Mouse (Mus musculus): ENCODE results near the gene Slc22a13. TPM values are rescaled to one million over a fixed set of nuclear protein-coding genes. Genes with fewer than 3 reads are reported as not detected.

Gene Slc22a13
- not detected for polyA plus RNA-seq (2012; fragmentation: generic; extraction: Trizol)

DNA sequence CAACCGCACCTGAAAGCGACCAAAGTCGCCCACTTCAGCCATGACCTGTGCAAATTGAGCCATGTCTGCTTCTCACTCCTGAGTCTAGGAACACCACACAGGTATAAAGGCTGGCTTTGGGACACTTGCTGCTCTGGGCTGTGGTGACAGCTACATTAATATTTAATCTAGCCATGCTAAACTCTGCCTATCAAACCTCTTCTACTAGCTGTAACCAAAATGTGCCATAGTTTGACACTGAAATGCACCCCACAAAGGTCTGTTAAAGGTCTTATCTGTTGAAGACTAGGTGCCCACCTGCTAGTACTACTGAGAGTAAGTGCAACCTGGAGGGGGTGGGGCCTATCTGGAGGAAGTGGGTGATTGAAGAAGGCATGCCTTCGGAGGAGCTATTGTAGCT lies at the start of gene Slc22a13:
TSS of gene Slc22a13 (minus strand) at position 101 of the 400 bp plus-strand sequence.
- Histone ChIP-seq H3K36me3 (ENCODE audit: control insufficient read depth, insufficient read depth) (no peaks in the 10 kb centered on the region), H3K79me2 (ENCODE audit: control insufficient read depth, insufficient read depth) (no peaks in the 10 kb centered on the region), H3K4me3 (no peak within 1 kb of the TSS), H3K4me2 (ENCODE audit: low read depth) (no peak within 1 kb of the TSS), H3K27me3 (ENCODE audit: control insufficient read depth, insufficient read depth, insufficient read length) (no peaks in the 10 kb centered on the region), H3ac (ENCODE audit: control insufficient read depth, insufficient read length) (no peak within 1 kb of the TSS)
- TF ChIP-seq REST (IDR thresholded peaks at IDR 0.05; ENCODE audit: insufficient read depth, insufficient read length): no peak
- TF ChIP-seq POLR2AphosphoS2 (IDR thresholded peaks at IDR 0.05; ENCODE audit: insufficient read length, low read depth): no peak
- TF ChIP-seq MYOD1 (IDR thresholded peaks at IDR 0.05; ENCODE audit: control insufficient read depth in 1 of 3, insufficient read length in 2 of 3, low read depth in 2 of 3): no peak
- TF ChIP-seq SRF (IDR thresholded peaks at IDR 0.05; ENCODE audit: control insufficient read depth, insufficient read length, low read depth): no peak
- TF ChIP-seq CEBPB (IDR thresholded peaks at IDR 0.05; ENCODE audit: insufficient read depth, poor library complexity, severe bottlenecking): no peak
- TF ChIP-seq E2F4 (IDR thresholded peaks at IDR 0.05; ENCODE audit: insufficient read depth): no peak
- TF ChIP-seq TCF3 (IDR thresholded peaks at IDR 0.05; ENCODE audit: insufficient read length, low read depth): no peak
- no peak for TF ChIP-seq TCF12 (IDR thresholded peaks at IDR 0.05; ENCODE audit: insufficient read depth, poor library complexity, severe bottlenecking)
- TF ChIP-seq MAX (IDR thresholded peaks at IDR 0.05; ENCODE audit: low read depth): no peak

GRCm38 (mm10) chr9:119258128-119258527 lies 49.2 kb upstream of the Slc22a13 start:
- TF ChIP-seq TCF3 (IDR thresholded peaks at IDR 0.05; ENCODE audit: insufficient read length, low read depth): no peak
- no peak for TF ChIP-seq CEBPB (IDR thresholded peaks at IDR 0.05; ENCODE audit: insufficient read depth, poor library complexity, severe bottlenecking)
- no peak for TF ChIP-seq MYOG (IDR thresholded peaks at IDR 0.05; ENCODE audit: control insufficient read depth in 1 of 3, insufficient read depth in 1 of 3, insufficient read length in 2 of 3, low read depth in 2 of 3)
- TF ChIP-seq POLR2A (IDR thresholded peaks at IDR 0.05; ENCODE audit: insufficient read length, low read depth): no peak
- no peak for TF ChIP-seq TCF12 (IDR thresholded peaks at IDR 0.05; ENCODE audit: insufficient read depth, poor library complexity, severe bottlenecking)
- no peak for TF ChIP-seq MAX (IDR thresholded peaks at IDR 0.05; ENCODE audit: low read depth)
- TF ChIP-seq E2F4 (IDR thresholded peaks at IDR 0.05; ENCODE audit: insufficient read depth): no peak
- TF ChIP-seq USF1 (IDR thresholded peaks at IDR 0.05; ENCODE audit: low read depth): no peak
- no peak for TF ChIP-seq SRF (IDR thresholded peaks at IDR 0.05; ENCODE audit: control insufficient read depth, insufficient read length, low read depth)
- TF ChIP-seq POLR2AphosphoS2 (IDR thresholded peaks at IDR 0.05; ENCODE audit: insufficient read length, low read depth): no peak
- no peak for TF ChIP-seq MYOD1 (IDR thresholded peaks at IDR 0.05; ENCODE audit: control insufficient read depth in 1 of 3, insufficient read length in 2 of 3, low read depth in 2 of 3)
- TF ChIP-seq REST (IDR thresholded peaks at IDR 0.05; ENCODE audit: insufficient read depth, insufficient read length): no peak
- no peak overlapping the region for H3K4me3 ChIP-seq
- H3K79me2 ChIP-seq (ENCODE audit: control insufficient read depth, insufficient read depth): no peaks in the 10 kb centered on the region
- H3K27me3 ChIP-seq (ENCODE audit: control insufficient read depth, insufficient read depth, insufficient read length): no peaks in the 10 kb centered on the region
- peaks cover 44% of the 10 kb centered on the region for H3K36me3 ChIP-seq (ENCODE audit: control insufficient read depth, insufficient read depth)
- no peak overlapping the region for H3K4me2 ChIP-seq (ENCODE audit: low read depth)
- H3ac ChIP-seq (ENCODE audit: control insufficient read depth, insufficient read length): no peak overlapping the region

- Histone ChIP-seq H3K36me3 (ENCODE audit: control insufficient read depth, insufficient read depth) (peaks cover 46% of the 10 kb centered on the region), H3K79me2 (ENCODE audit: control insufficient read depth, insufficient read depth) (no peaks in the 10 kb centered on the region), H3K4me3 (no peak overlapping the region), H3ac (ENCODE audit: control insufficient read depth, insufficient read length) (no peak overlapping the region), H3K27me3 (ENCODE audit: control insufficient read depth, insufficient read depth, insufficient read length) (no peaks in the 10 kb centered on the region), H3K4me2 (ENCODE audit: low read depth) (no peak overlapping the region)
- TF ChIP-seq MYOD1 (IDR thresholded peaks at IDR 0.05; ENCODE audit: control insufficient read depth in 1 of 3, insufficient read length in 2 of 3, low read depth in 2 of 3) (no peak), REST (IDR thresholded peaks at IDR 0.05; ENCODE audit: insufficient read depth, insufficient read length) (no peak), USF1 (IDR thresholded peaks at IDR 0.05; ENCODE audit: low read depth) (no peak), POLR2AphosphoS2 (IDR thresholded peaks at IDR 0.05; ENCODE audit: insufficient read length, low read depth) (no peak), E2F4 (IDR thresholded peaks at IDR 0.05; ENCODE audit: insufficient read depth) (no peak), TCF3 (IDR thresholded peaks at IDR 0.05; ENCODE audit: insufficient read length, low read depth) (no peak), MYOG (IDR thresholded peaks at IDR 0.05; ENCODE audit: control insufficient read depth in 1 of 3, insufficient read depth in 1 of 3, insufficient read length in 2 of 3, low read depth in 2 of 3) (no peak), CEBPB (IDR thresholded peaks at IDR 0.05; ENCODE audit: insufficient read depth, poor library complexity, severe bottlenecking) (no peak), POLR2A (IDR thresholded peaks at IDR 0.05; ENCODE audit: insufficient read length, low read depth) (no peak), MAX (IDR thresholded peaks at IDR 0.05; ENCODE audit: low read depth) (no peak), TCF12 (IDR thresholded peaks at IDR 0.05; ENCODE audit: insufficient read depth, poor library complexity, severe bottlenecking) (no peak), SRF (IDR thresholded peaks at IDR 0.05; ENCODE audit: control insufficient read depth, insufficient read length, low read depth) (no peak)
These were observed 47.3 kb upstream of the Slc22a13 start for GRCm38 (mm10) chr9:119256161-119256560.

GRCm38 (mm10) chr9:119255096-119255495 lies 46.2 kb upstream of the Slc22a13 start:
- Histone ChIP-seq H3ac (ENCODE audit: control insufficient read depth, insufficient read length) (no peak overlapping the region), H3K27me3 (ENCODE audit: control insufficient read depth, insufficient read depth, insufficient read length) (no peaks in the 10 kb centered on the region), H3K79me2 (ENCODE audit: control insufficient read depth, insufficient read depth) (no peaks in the 10 kb centered on the region), H3K36me3 (ENCODE audit: control insufficient read depth, insufficient read depth) (peaks cover 52% of the 10 kb centered on the region), H3K4me2 (ENCODE audit: low read depth) (no peak overlapping the region), H3K4me3 (no peak overlapping the region)
- TF ChIP-seq MAX (IDR thresholded peaks at IDR 0.05; ENCODE audit: low read depth): no peak
- TF ChIP-seq TCF3 (IDR thresholded peaks at IDR 0.05; ENCODE audit: insufficient read length, low read depth): no peak
- no peak for TF ChIP-seq SRF (IDR thresholded peaks at IDR 0.05; ENCODE audit: control insufficient read depth, insufficient read length, low read depth)
- TF ChIP-seq POLR2A (IDR thresholded peaks at IDR 0.05; ENCODE audit: insufficient read length, low read depth): no peak
- TF ChIP-seq E2F4 (IDR thresholded peaks at IDR 0.05; ENCODE audit: insufficient read depth): no peak
- no peak for TF ChIP-seq REST (IDR thresholded peaks at IDR 0.05; ENCODE audit: insufficient read depth, insufficient read length)
- TF ChIP-seq CEBPB (IDR thresholded peaks at IDR 0.05; ENCODE audit: insufficient read depth, poor library complexity, severe bottlenecking): no peak
- TF ChIP-seq MYOD1 (IDR thresholded peaks at IDR 0.05; ENCODE audit: control insufficient read depth in 1 of 3, insufficient read length in 2 of 3, low read depth in 2 of 3): no peak
- TF ChIP-seq TCF12 (IDR thresholded peaks at IDR 0.05; ENCODE audit: insufficient read depth, poor library complexity, severe bottlenecking): no peak
- no peak for TF ChIP-seq POLR2AphosphoS2 (IDR thresholded peaks at IDR 0.05; ENCODE audit: insufficient read length, low read depth)
- no peak for TF ChIP-seq MYOG (IDR thresholded peaks at IDR 0.05; ENCODE audit: control insufficient read depth in 1 of 3, insufficient read depth in 1 of 3, insufficient read length in 2 of 3, low read depth in 2 of 3)
- no peak for TF ChIP-seq USF1 (IDR thresholded peaks at IDR 0.05; ENCODE audit: low read depth)

All from myocyte (in vitro differentiated cells).